Mouse (Mus musculus): ENCODE data around the gene St6galnac3. TPM values are rescaled to one million over a fixed set of nuclear protein-coding genes. Genes with fewer than 3 reads are reported as not detected.

St6galnac3 gene
- total and polyA plus RNA-seq, 3 experiments = 2.2 to 5.2 (median 4.9) TPM

DNA sequence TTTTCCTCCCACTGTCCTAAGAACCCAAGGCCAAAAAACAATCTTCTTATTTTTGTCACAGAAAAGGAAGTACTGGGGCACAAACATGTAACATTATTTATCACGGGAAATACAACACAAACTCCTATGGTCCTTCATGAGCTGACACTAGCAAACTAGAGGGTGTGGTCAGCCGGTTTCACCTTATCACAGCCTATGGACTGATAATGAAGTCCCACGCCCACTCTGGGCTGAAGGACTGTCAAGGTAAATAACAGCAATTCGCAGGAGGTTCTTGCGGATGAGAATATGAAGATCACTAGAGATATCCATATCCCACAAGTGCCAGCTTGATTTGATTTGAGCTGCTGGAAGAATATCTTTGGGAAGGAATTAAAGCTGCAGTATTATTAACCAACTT lies 446.7 kb downstream of the St6galnac3 start:
- Histone ChIP-seq H3K27me3 (ENCODE audit: control insufficient read depth, insufficient read depth, low read length) (no peaks in the 10 kb centered on the region), H3K79me2 (replicated peaks; ENCODE audit: control insufficient read depth, insufficient read depth, low read length) (no peaks in the 10 kb centered on the region), H3K4me3 (no peak overlapping the region), H3K36me3 (ENCODE audit: control insufficient read depth, insufficient read depth, low read length) (no peaks in the 10 kb centered on the region), H3K27ac (no peak overlapping the region), H3K4me1 (ENCODE audit: control insufficient read depth, insufficient read depth, low read length) (no peaks in the 10 kb centered on the region), H3K9ac (ENCODE audit: low read depth, low read length) (no peak overlapping the region)
- TF ChIP-seq CTCF (IDR thresholded peaks at IDR 0.05) (no peak), POLR2A (IDR thresholded peaks at IDR 0.05; ENCODE audit: insufficient read depth, low read depth, low read length) (no peak), EP300 (IDR thresholded peaks at IDR 0.05; ENCODE audit: insufficient read depth, low read depth, low read length) (no peak)
- WGBS = 62% methylated on average over 5 of the region's 5 CpGs
- no peak for DNase-seq
- intact Hi-C loops (cut with DNase I) = no loop called here

DNA sequence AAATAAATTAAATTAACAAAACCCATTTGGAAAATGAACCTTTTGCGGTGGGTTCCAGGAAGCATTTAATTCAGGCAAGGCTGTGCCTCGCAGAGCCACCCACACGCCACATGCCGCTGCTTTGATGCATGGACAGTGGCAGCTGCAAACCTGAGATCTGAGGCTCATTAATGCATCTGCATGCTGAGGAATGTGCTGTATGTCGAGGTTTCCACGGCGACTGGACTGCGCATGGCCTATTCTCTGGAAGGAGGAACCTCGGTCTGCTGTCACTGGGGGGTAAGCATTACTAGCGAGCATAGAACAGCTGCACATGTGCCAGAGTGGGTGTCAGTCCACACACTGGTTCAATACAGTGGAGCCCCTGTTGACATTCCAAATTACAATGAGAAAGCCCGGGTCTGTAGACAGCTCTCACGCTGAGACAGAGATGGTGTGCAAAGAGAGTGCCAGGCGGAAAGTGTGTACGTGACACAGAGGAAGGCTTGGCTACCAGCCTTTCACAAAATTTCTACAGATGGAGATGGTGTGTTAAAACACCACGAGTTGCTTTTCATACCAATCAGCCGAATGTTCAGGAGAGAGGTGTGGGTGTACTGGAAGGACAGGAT lies 447.5 kb downstream of the St6galnac3 start:
- DNase-seq = no peak
- H3K79me2 ChIP-seq (replicated peaks; ENCODE audit: control insufficient read depth, insufficient read depth, low read length) = no peaks in the 10 kb centered on the region
- no peaks in the 10 kb centered on the region for H3K4me1 ChIP-seq (ENCODE audit: control insufficient read depth, insufficient read depth, low read length)
- WGBS = 68% methylated on average over 16 of the region's 16 CpGs
- H3K27ac ChIP-seq = no peak overlapping the region
- no peak overlapping the region for H3K4me3 ChIP-seq
- no peak overlapping the region for H3K9ac ChIP-seq (ENCODE audit: low read depth, low read length)
- no peaks in the 10 kb centered on the region for H3K36me3 ChIP-seq (ENCODE audit: control insufficient read depth, insufficient read depth, low read length)
- intact Hi-C loops (cut with DNase I) = no loop called here
- H3K27me3 ChIP-seq (ENCODE audit: control insufficient read depth, insufficient read depth, low read length) = no peaks in the 10 kb centered on the region
- no peak for TF ChIP-seq POLR2A (IDR thresholded peaks at IDR 0.05; ENCODE audit: insufficient read depth, low read depth, low read length)
- no peak for TF ChIP-seq CTCF (IDR thresholded peaks at IDR 0.05)
- TF ChIP-seq EP300 (IDR thresholded peaks at IDR 0.05; ENCODE audit: insufficient read depth, low read depth, low read length) = no peak

DNA sequence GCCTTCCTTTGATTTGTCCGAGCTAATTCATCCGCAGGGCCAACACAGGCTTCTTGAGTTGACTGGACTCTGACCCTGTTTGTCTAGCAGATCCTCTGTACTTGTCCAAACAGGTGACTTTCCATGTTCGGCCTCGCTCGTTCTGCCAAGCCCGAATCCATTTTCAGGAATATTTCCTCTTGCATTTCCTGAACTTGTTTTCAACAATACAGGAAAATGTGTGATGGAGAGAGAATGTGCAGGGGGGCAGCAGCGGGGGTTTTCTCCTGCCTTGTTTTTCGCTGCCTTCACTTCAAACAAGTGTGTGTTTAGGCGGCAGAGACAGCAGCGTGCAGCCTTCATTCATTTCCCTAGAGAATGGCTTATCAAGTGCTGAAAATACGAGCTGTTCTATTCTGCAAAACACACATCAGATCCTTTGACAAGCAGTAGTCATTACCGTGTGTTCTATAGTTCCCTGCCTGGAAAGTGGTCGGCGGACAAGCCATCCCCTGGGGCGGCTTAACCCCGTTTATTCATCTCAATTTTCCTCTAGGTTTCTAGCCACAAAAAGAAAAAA lies 448.1 kb downstream of the St6galnac3 start:
- 46% methylated on average over 16 of the region's 16 CpGs for WGBS
- no peak for DNase-seq
- Histone ChIP-seq H3K27me3 (ENCODE audit: control insufficient read depth, insufficient read depth, low read length) (no peaks in the 10 kb centered on the region), H3K79me2 (replicated peaks; ENCODE audit: control insufficient read depth, insufficient read depth, low read length) (no peaks in the 10 kb centered on the region), H3K9ac (ENCODE audit: low read depth, low read length) (no peak overlapping the region), H3K27ac (no peak overlapping the region), H3K4me3 (no peak overlapping the region), H3K4me1 (ENCODE audit: control insufficient read depth, insufficient read depth, low read length) (no peaks in the 10 kb centered on the region), H3K36me3 (ENCODE audit: control insufficient read depth, insufficient read depth, low read length) (no peaks in the 10 kb centered on the region)
- no peak for TF ChIP-seq EP300 (IDR thresholded peaks at IDR 0.05; ENCODE audit: insufficient read depth, low read depth, low read length)
- no peak for TF ChIP-seq POLR2A (IDR thresholded peaks at IDR 0.05; ENCODE audit: insufficient read depth, low read depth, low read length)
- TF ChIP-seq CTCF (IDR thresholded peaks at IDR 0.05) = no peak
- intact Hi-C loops (cut with DNase I) = no loop called here

DNA sequence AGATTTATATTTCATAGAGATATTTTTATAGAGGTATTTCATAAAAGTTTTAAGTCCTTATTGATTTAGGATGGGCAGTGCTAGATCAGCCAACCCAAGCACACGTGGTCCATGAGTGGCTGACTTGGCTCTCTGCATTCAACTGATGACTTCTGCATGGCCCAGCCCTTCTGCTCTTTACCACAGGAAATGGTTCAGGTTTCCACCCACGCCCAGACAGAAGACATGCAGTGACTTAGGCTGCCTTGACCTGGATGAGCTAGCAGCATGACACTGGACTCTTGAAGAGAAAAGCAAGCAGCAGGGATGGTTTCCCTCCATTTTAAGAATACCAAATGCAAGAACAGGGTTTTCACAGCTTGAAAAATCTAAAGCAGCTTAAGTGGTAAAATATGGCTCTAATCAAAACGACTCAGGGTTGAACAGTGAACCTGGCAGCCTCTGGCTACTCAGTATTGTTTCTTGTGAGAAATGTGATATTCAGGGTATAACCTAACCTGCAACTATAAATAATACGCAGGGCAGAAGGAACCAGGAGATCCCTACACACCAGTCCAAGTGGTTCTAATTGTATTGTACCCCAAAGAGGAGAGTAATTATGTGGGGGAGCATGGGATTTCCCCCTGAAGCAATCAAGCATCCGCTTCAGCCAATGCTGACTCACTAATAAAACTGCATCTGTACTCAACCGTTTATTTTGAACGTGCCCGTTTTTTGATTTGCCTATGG lies 448.7 kb downstream of the St6galnac3 start:
- Histone ChIP-seq H3K4me3 (no peak overlapping the region), H3K4me1 (ENCODE audit: control insufficient read depth, insufficient read depth, low read length) (no peaks in the 10 kb centered on the region), H3K79me2 (replicated peaks; ENCODE audit: control insufficient read depth, insufficient read depth, low read length) (no peaks in the 10 kb centered on the region), H3K36me3 (ENCODE audit: control insufficient read depth, insufficient read depth, low read length) (no peaks in the 10 kb centered on the region), H3K27ac (no peak overlapping the region), H3K27me3 (ENCODE audit: control insufficient read depth, insufficient read depth, low read length) (no peaks in the 10 kb centered on the region), H3K9ac (ENCODE audit: low read depth, low read length) (no peak overlapping the region)
- intact Hi-C loops (cut with DNase I) = no loop called here
- 62% methylated on average over 8 of the region's 8 CpGs for WGBS
- DNase-seq = no peak
- TF ChIP-seq CTCF (IDR thresholded peaks at IDR 0.05) = no peak
- no peak for TF ChIP-seq EP300 (IDR thresholded peaks at IDR 0.05; ENCODE audit: insufficient read depth, low read depth, low read length)
- no peak for TF ChIP-seq POLR2A (IDR thresholded peaks at IDR 0.05; ENCODE audit: insufficient read depth, low read depth, low read length)

DNA sequence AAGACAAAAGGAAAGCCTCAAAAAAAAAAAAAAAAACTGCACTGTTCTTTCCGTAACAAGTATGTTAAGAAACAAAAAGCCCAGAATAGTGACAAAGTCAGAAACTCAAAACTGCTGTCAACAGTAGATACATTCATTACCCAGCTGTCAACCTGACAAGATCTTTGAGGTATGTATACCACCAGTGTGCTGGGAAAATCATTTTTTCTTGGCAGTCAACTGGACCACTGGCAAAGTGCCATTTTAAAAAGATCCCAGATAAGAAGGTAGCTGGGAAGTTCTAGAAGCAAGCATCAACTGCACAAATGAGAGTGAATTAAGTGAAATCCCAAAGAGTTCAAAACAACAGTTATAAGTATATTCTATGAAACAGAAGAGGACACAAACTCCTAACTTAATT lies 452.7 kb downstream of the St6galnac3 start:
- Histone ChIP-seq H3K27me3 (ENCODE audit: control insufficient read depth, insufficient read depth, low read length) (no peaks in the 10 kb centered on the region), H3K79me2 (replicated peaks; ENCODE audit: control insufficient read depth, insufficient read depth, low read length) (no peaks in the 10 kb centered on the region), H3K36me3 (ENCODE audit: control insufficient read depth, insufficient read depth, low read length) (no peaks in the 10 kb centered on the region), H3K4me1 (ENCODE audit: control insufficient read depth, insufficient read depth, low read length) (no peaks in the 10 kb centered on the region), H3K4me3 (no peak overlapping the region), H3K9ac (ENCODE audit: low read depth, low read length) (no peak overlapping the region), H3K27ac (no peak overlapping the region)
- 9% methylated on average over 1 of the region's 1 CpGs for WGBS
- intact Hi-C loops (cut with DNase I) = no loop called here
- TF ChIP-seq EP300 (IDR thresholded peaks at IDR 0.05; ENCODE audit: insufficient read depth, low read depth, low read length) = no peak
- no peak for TF ChIP-seq POLR2A (IDR thresholded peaks at IDR 0.05; ENCODE audit: insufficient read depth, low read depth, low read length)
- TF ChIP-seq CTCF (IDR thresholded peaks at IDR 0.05) = no peak
- no peak for DNase-seq

DNA sequence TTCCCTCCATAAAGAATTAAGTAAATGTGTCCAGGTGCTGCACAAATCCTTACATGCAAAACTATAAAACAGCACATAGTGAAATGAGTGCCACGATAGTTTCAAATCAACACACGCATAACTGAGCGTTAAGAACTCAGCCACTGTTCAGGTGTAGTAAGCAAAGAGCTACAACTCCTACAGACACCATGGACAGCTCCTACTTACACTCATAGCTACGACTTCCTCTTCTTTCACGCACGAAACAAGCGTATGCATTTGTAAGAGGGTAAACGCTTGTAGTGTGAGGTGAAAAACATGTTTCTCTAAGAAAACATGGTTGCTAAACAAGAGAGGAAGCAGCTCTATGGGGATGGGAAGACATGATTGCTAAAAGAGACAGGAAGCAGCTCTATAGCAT lies 457.6 kb downstream of the St6galnac3 start:
- no peak for TF ChIP-seq POLR2A (IDR thresholded peaks at IDR 0.05; ENCODE audit: insufficient read depth, low read depth, low read length)
- no peak for TF ChIP-seq CTCF (IDR thresholded peaks at IDR 0.05)
- TF ChIP-seq EP300 (IDR thresholded peaks at IDR 0.05; ENCODE audit: insufficient read depth, low read depth, low read length) = no peak
- intact Hi-C loops (cut with DNase I) = no loop called here
- Histone ChIP-seq H3K27ac (no peak overlapping the region), H3K4me1 (ENCODE audit: control insufficient read depth, insufficient read depth, low read length) (peaks cover 3% of the 10 kb centered on the region), H3K4me3 (no peak overlapping the region), H3K79me2 (replicated peaks; ENCODE audit: control insufficient read depth, insufficient read depth, low read length) (no peaks in the 10 kb centered on the region), H3K27me3 (ENCODE audit: control insufficient read depth, insufficient read depth, low read length) (no peaks in the 10 kb centered on the region), H3K9ac (ENCODE audit: low read depth, low read length) (no peak overlapping the region), H3K36me3 (ENCODE audit: control insufficient read depth, insufficient read depth, low read length) (no peaks in the 10 kb centered on the region)
- WGBS = 50% methylated on average over 8 of the region's 8 CpGs
- DNase-seq = no peak
